Mouse (Mus musculus) left cerebral cortex, adult 2 months (tissue): ENCODE measurements around the gene Bmp10. TPM values are rescaled to one million over a fixed set of nuclear protein-coding genes. Genes with fewer than 3 reads are reported as not detected.
"Not testable (repeated sequence)": the region's sequence is repeated elsewhere in the genome, so short reads cannot be mapped to it uniquely, and the experiment has no call there.

Source experiments
- DNase-seq, 2 experiments: peaks; one replicate each; pipeline ENCODE4 v3.0.0; 2021 to 2022; ENCODE audit warnings: low spot score in 2 of 2, mixed read lengths in 1 of 2; ENCODE audit errors: extremely low spot score in 1 of 2
- H3K27ac ChIP-seq: fragments of 200-600 bp; 2 replicates; pipeline ENCODE4 v1.8.1; 2022
- H3K4me3 ChIP-seq: fragments of 200-600 bp; 2 replicates; pipeline ENCODE4 v1.8.1; 2022
- CTCF ChIP-seq: fragments of 200-600 bp; IDR thresholded peaks from 2 replicates; pipeline ENCODE4 v1.8.1; 2022; ENCODE audit warnings: antibody characterized with exemption, mild to moderate bottlenecking, moderate library complexity
- intact Hi-C: fragments of 180-260 bp; cut with DNase I; formaldehyde crosslinking; loops from one replicate; pipeline ENCODE4 v1.15.1; 2025
- total RNA-seq, 2 experiments: library from RNA; stranded (reverse); gene quantifications; 2 replicates each; pipeline ENCODE4 v1.2.3; 2021

Bmp10 gene
- total RNA-seq, 2 experiments from 2014 or later: not detected

DNA sequence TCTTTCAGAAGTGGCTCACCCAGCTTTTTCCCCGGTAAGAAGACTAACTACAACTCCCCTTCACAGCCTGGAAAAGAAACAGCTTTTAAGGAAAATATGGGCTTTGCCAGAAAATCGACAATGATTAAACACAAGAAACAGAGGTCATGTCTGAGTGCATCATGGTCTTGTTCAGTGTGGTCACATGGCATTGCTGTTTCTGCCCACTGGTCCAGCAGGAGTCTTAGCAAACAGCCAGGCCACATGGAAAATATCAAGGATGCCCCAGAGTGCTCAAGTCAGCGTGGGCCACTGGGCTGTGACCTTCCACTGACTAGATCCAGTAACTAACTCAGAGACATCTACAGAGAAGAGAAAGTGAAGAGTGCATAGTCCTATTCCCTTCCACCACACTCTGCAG, 23.0 kb downstream of the Bmp10 start:
- no peak for DNase-seq
- TF ChIP-seq CTCF: no peak
- intact Hi-C loops: loop anchor here (1.0 kb wide), 1 partner anchor 54 kb away; no protein-coding TSS in a partner anchor
- no peak overlapping the region for H3K27ac ChIP-seq
- no peak overlapping the region for H3K4me3 ChIP-seq

DNA sequence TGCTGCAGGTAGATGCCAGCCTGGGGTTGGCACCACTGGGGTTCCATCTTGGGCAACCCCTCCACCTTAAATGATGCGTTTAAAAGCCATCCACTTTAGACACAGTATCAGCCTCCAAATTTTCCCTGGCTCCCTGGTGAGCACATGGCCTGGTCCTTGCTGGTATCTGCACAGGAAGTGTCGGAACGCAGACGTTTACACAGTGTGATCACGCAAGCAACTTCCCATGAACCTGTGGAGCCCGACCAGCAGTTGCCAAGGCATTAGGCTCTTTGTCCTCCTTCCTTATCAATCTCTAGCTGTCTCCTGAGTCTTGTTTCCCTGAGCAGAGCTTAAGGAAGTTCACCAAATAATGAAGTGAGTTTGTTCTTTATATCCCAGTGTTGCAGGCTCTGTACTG, 26.7 kb downstream of the Bmp10 start:
- H3K4me3 ChIP-seq: no peak overlapping the region
- no peak for TF ChIP-seq CTCF
- H3K27ac ChIP-seq: no peak overlapping the region
- intact Hi-C loops: no loop called here
- DNase-seq: no peak

DNA sequence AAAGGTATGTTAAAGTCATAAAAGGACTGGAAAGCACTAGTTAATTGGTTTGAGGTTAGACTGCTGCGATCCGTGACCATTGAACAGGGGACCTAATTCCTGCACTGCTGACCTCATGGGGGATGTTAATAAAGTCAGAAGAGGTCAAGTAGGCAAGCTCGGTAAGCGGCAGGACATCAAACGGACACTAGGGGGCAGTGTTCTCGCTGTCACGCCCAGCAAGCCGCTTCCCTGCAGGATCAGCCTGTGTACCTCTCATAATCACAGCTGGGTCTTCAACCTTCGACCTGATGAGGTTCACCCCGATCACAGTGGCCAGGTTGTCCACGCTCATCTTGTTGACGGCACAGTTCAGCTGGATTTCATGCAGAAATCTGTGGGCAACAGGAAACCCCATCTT, 37.4 kb downstream of the Bmp10 start:
- Histone ChIP-seq H3K27ac (no peak overlapping the region), H3K4me3 (no peak overlapping the region)
- peak; percentile 88 for TF ChIP-seq CTCF
- intact Hi-C loops: loop anchor here (2.0 kb wide), 3 partner anchors 47 to 205 kb away; no protein-coding TSS in a partner anchor
- peak; percentile 50 to 52 for DNase-seq

DNA sequence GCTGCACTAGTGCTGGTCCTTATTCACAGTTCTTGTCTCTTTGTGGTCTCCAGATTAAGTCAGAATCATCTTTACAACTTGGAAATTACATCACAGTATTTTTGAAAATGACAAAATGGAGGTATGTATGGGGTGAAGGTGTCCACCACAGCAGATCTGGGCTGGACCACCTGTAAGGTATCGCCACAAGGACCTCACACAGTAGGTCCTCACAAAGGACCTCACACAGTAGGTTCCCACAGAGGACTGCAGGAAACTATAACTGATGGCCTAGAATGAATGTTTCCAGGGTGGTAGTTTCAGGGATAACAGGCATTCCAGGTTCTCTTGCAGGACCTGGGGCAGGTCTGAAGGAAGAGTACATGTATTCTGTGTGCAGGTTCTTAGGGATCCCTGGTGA, 38.6 kb downstream of the Bmp10 start:
- no peak overlapping the region for H3K27ac ChIP-seq
- intact Hi-C loops: loop anchor here (2.0 kb wide), 3 partner anchors 45 to 203 kb away; no protein-coding TSS in a partner anchor
- no peak for DNase-seq
- no peak overlapping the region for H3K4me3 ChIP-seq
- no peak for TF ChIP-seq CTCF

DNA sequence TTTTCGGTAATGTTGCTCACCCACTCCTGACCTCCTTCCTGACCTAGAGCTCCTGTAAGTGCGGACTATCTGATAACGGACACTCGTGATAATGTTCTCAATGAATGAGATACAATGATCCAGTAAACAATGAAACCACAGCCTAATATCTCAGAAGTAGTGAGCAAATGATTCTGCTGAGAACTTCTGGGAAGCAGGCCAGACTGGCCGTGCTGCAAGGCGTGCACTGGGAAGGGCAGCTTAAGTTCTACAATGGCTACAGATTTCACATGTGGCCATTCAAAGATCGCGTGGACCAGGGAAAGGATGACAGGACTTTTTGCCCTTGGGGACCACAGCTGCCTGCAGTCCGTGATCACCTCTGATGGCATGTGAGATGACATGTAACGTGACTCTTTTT, 39.6 kb downstream of the Bmp10 start:
- intact Hi-C loops: no loop called here

DNA sequence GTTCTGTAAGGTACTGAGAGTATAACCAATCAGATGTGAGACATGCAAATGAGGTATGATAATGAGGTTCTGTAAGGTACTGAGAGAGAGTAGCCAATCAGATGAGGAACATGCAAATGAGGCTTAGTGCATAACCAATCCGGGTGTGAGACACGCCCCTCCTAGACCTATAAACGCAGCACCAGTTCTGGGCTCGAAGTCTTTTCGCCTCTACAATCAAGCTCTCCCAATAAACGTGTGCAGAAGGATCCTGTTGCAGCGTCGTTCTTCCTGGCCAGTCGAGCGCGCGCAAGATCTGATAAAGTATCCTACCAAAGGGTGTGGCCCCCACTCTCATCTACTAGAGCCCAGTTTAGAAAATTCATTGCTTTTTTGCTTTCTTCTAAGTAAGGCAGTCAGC, 41.3 kb downstream of the Bmp10 start:
- H3K27ac ChIP-seq, DNase-seq, H3K4me3 ChIP-seq, intact Hi-C loops: not testable (repeated sequence)

More for the DNA sequence above, 39.6 kb downstream of the Bmp10 start:
- H3K4me3 ChIP-seq: no peak overlapping the region
- DNase-seq: no peak
- H3K27ac ChIP-seq: no peak overlapping the region
- TF ChIP-seq CTCF: no peak

DNA sequence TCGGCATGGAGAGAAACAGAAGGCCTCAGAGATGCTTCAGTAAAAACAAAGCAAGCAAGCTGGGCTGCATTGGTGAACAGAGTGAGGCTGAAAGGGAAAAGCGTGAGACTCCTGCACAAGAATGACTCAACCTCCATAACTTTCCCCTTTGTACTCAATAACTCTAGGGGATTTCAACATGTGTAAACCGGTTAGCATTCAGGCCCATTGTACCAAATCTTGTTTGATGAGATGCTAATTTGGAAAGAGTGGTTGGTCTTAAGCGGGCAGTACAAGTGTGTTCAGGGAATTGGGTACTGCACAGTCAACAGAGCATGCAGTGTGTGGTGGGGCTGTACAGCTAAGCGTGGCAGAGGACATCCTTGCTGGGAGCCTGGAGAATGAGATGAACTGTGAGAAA, 46.4 kb downstream of the Bmp10 start:
- intact Hi-C loops: no loop called here
- no peak overlapping the region for H3K4me3 ChIP-seq
- TF ChIP-seq CTCF: no peak
- DNase-seq: no peak
- H3K27ac ChIP-seq: no peak overlapping the region

DNA sequence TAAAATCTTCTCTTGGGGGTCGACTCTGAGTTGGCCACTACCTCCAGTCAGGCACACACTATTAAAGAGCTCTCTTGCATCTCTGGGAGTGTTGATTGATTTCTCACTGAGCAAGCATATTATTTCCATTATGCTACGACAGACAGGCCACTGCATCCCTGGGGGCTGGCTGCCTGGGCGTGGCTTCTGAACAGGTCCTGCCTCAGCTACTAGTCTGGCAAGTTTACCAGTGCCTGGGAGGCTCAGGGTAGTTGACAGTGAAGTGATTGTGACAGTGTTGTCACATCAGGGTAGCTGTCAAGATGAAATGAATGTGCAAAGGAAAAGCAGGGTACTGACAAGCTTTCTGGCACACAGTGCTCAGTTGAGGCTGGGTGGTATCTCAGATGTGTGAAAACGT, 50.1 kb downstream of the Bmp10 start:
- H3K4me3 ChIP-seq: no peak overlapping the region
- DNase-seq: no peak
- intact Hi-C loops: no loop called here
- no peak overlapping the region for H3K27ac ChIP-seq
- TF ChIP-seq CTCF: no peak

DNA sequence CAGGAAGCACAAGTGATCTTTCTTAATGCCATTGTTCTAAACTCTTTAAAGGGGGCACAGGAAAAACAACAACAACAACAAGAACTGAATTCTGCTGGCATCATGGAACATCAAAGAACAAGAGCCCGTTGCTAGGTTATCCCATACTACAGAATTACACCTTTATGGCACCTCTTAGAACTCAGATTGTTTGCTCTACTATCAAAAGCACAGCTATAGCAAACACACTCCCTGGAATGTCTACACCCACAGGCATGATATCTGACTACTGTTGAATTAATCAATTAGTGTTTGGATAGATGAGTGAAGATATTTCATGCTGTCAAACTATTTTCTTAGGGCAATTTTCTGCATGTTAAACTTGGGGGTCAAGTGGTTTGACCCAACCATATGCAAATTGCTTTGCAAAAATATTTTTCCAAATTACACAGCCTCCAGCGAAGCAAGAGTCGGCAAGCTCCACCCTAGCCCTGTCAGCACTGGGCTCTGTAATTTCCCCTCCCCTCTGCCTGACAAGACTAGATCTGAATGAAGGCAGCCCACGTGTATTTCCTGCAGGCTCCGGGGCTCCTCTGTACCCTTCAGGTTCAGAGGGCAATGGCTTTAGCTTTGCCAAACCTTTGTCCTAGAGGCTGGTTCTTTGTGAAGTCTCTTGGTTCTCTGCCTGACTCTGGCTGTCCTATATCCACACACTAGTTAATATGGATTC, 50.7 kb downstream of the Bmp10 start:
- no peak overlapping the region for H3K27ac ChIP-seq
- no peak for DNase-seq
- intact Hi-C loops: no loop called here
- no peak for TF ChIP-seq CTCF
- no peak overlapping the region for H3K4me3 ChIP-seq

DNA sequence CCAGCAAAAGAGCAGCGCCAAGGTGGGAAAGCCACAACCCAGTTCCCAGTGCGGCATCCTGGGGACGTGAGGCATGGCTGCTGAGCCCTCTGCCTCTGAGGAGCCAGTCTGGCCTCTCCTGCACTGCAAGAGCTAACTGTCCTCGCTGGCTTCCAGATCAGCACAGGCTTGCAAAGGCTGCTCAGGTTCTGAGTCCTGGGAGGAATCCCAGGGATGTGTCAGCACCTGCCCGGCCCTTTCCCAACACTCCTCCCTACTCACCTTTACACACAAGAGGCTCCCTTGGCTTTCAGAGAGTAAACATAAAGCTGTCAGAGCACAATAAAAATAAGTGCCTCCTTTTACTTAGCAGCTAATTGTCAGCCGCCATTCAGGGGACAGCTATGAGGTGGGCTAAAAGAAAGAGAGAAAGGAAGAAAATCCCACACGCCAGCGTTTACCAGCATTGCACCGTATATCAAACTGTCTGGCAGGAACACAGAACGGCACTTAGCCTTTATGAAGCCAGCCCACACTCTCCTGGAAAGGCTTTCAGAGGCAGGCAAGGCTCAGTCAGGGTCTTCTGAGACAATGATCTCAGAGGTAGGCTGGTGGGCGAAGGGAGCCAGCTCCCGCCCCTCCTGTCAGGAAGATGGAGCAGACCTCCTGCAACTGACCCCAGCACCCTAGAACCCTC, 54.6 kb downstream of the Bmp10 start:
- no peak for TF ChIP-seq CTCF
- H3K4me3 ChIP-seq: no peak overlapping the region
- peak overlapping the region; percentile 7; the same call in 1 of the 2 replicates for H3K27ac ChIP-seq
- intact Hi-C loops: no loop called here
- no peak for DNase-seq

DNA sequence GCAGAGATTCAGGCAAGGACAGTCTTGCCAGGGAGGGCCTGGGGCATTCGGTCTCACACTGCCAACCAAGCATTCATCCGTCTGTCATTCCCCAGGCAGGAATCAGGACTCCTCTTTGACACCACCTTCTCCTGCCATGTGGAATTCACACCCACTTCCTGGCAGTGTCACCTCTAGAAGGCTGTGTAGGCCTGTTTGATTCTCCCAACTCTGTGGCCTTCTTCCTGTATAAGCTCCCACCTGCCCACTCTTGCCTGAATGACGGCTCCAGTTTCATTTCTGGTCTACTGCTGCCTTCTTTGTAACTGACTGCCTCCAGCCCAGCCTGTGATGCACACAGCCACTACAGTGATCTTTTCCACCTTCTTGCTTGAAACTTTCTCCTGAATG, 55.1 kb downstream of the Bmp10 start:
- TF ChIP-seq CTCF: no peak
- Histone ChIP-seq H3K27ac (no peak overlapping the region), H3K4me3 (no peak overlapping the region)
- intact Hi-C loops: no loop called here
- DNase-seq: no peak

DNA sequence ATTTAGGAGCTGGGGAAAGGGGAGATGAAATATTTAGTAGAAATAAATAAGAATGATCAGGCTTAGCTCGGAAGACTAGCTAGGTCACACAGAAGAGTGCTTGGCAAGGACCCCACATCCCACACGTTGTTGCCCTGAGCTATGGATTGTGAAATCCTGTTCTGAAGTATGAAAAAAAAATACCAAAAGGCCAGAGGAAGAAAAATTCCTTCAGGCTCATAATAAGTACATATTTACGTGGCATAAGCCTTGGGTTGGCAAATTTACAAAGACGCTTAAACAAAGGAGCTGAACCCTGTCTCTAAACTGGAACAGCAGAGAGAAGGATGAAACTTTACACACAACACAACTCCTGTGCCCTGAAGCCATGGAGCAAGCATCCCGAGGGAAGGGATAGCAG, 56.0 kb downstream of the Bmp10 start:
- Histone ChIP-seq H3K27ac (no peak overlapping the region), H3K4me3 (no peak overlapping the region)
- no peak for DNase-seq
- TF ChIP-seq CTCF: no peak
- intact Hi-C loops: no loop called here

Other genes starting within 250 kb of the Bmp10 start
- gene Antxr1, start 93.2 kb upstream of the Bmp10 start, total RNA-seq: 10 to 100 TPM; 12.7 to 15.7 TPM
- gene Gkn1, start 78.1 kb upstream of the Bmp10 start, total RNA-seq: under 1 TPM in 1 of 2 experiments, not detected in 1; 0.27 TPM
- not detected for gene Gkn2, start 55.6 kb upstream of the Bmp10 start, total RNA-seq
- gene Gkn3, start 40.1 kb upstream of the Bmp10 start, total RNA-seq: 1 to 10 TPM; 2.5 to 4.9 TPM
- gene Arhgap25, start 104.3 kb downstream of the Bmp10 start, total RNA-seq: 1 to 10 TPM; 8.5 to 9.6 TPM
- gene Prokr1, start 161.7 kb downstream of the Bmp10 start, total RNA-seq: under 1 TPM; 0.18 to 0.33 TPM
- 10 to 100 TPM in 1 of 2 experiments, 1 to 10 TPM in 1; 9.1 to 10.2 TPM for gene Aplf, start 243.2 kb downstream of the Bmp10 start, total RNA-seq